Mouse (Mus musculus) heart, embryonic 11.5 days (tissue): ENCODE results near the gene Ugt1a8. TPM values are rescaled to one million over a fixed set of nuclear protein-coding genes. Genes with fewer than 3 reads are reported as not detected.
"Not testable (repeated sequence)": the region's sequence is repeated elsewhere in the genome, so short reads cannot be mapped to it uniquely, and the experiment has no call there.

Source experiments
- ATAC-seq: fragments of 200-750 bp; cut with Nextera tagmentation; replicated peaks from 2 replicates; pipeline ENCODE4 v1.8.0; 2017; ENCODE audit warnings: moderate library complexity; ENCODE audit not compliant: insufficient number of reproducible peaks, low FRiP score, low TSS enrichment
- H3K27ac ChIP-seq: fragments of 300-500 bp; sonication (generic); 2 replicates; pipeline ENCODE4 v1.5.1; 2014; ENCODE audit warnings: mild to moderate bottlenecking, low read depth, low read length
- H3K27me3 ChIP-seq: fragments of 300-500 bp; sonication (generic); 2 replicates; pipeline ENCODE4 v1.6.1; 2014; ENCODE audit warnings: mild to moderate bottlenecking, low read length, mixed read lengths; ENCODE audit not compliant: control insufficient read depth, insufficient read depth
- H3K36me3 ChIP-seq: fragments of 300-500 bp; sonication (generic); 2 replicates; pipeline ENCODE4 v1.6.1; 2014; ENCODE audit warnings: mild to moderate bottlenecking, low read length, moderate library complexity, mixed read lengths; ENCODE audit not compliant: control insufficient read depth, insufficient read depth
- H3K4me1 ChIP-seq: fragments of 300-500 bp; sonication (generic); 2 replicates; pipeline ENCODE4 v1.6.1; 2014; ENCODE audit warnings: low read length; ENCODE audit not compliant: control insufficient read depth, insufficient read depth
- H3K4me2 ChIP-seq: fragments of 300-500 bp; sonication (generic); 2 replicates; pipeline ENCODE4 v1.6.1; 2014; ENCODE audit warnings: mild to moderate bottlenecking, moderate library complexity
- H3K4me3 ChIP-seq: fragments of 300-500 bp; sonication (generic); 2 replicates; pipeline ENCODE4 v1.5.1; 2014; ENCODE audit warnings: low read depth, low read length
- H3K9ac ChIP-seq: fragments of 300-500 bp; sonication (generic); 2 replicates; pipeline ENCODE4 v1.6.1; 2014; ENCODE audit warnings: mild to moderate bottlenecking, low read depth, low read length, moderate library complexity
- H3K9me3 ChIP-seq: fragments of 300-500 bp; sonication (generic); replicated peaks from 2 replicates; pipeline ENCODE4 v1.6.1; 2016; ENCODE audit warnings: low read length; ENCODE audit not compliant: control insufficient read depth
- WGBS: fragments of 180-500 bp; shearing (Covaris S2); extraction: QIAGEN DNeasy Blood & Tissue Kit; methylation state at CpG from one replicate; pipeline ENCODE4 v1.1.7; 2014; ENCODE audit not compliant: insufficient replicate concordance; 5-methylcytosine and 5-hydroxymethylcytosine counted together
- polyA plus RNA-seq: library from polyadenylated mRNA; unstranded; fragments of >200 nt; fragmentation: Nextera tagmentation; extraction: Ambion mirVana; gene quantifications from 2 replicates; pipeline ENCODE4 v1.2.1, GENCODE M21; 2014

The Ugt1a8 gene
- not detected in 2 replicates for polyA plus RNA-seq

- H3K4me3 ChIP-seq, result no peak within 1 kb of the TSS
- H3K4me2 ChIP-seq, result no peak within 1 kb of the TSS
- H3K9me3 ChIP-seq, result no peaks in the 10 kb centered on the region
- 55% methylated on average over 3 of the region's 3 CpGs for WGBS
- no peaks in the 10 kb centered on the region for H3K36me3 ChIP-seq
- H3K4me1 ChIP-seq, result no peaks in the 10 kb centered on the region
- H3K9ac ChIP-seq, result no peak within 1 kb of the TSS
- H3K27ac ChIP-seq, result no peak within 1 kb of the TSS
- no peak for ATAC-seq
- H3K27me3 ChIP-seq, result no peaks in the 10 kb centered on the region
Observed at GRCm38 (mm10) chr1:88087513-88087912, at the start of gene Ugt1a8. TSS of gene Ugt1a8 (plus strand) at chr1:88087813.

GRCm38 (mm10) chr1:88043044-88043443 lies 44.6 kb upstream of the Ugt1a8 start:
- H3K4me1 ChIP-seq, H3K27ac ChIP-seq, H3K9me3 ChIP-seq, H3K36me3 ChIP-seq, H3K27me3 ChIP-seq, H3K4me3 ChIP-seq, H3K9ac ChIP-seq, H3K4me2 ChIP-seq, ATAC-seq: not testable (repeated sequence)
- 63% methylated on average over 1 of the region's 2 CpGs for WGBS

GRCm38 (mm10) chr1:88044832-88045437 lies 42.7 kb upstream of the Ugt1a8 start:
- not testable (repeated sequence) for H3K9ac ChIP-seq, H3K4me1 ChIP-seq, H3K4me2 ChIP-seq, ATAC-seq, H3K27ac ChIP-seq, H3K9me3 ChIP-seq, H3K4me3 ChIP-seq, H3K27me3 ChIP-seq, H3K36me3 ChIP-seq
- WGBS, result 77% methylated on average over 3 of the region's 5 CpGs

GRCm38 (mm10) chr1:88047408-88047807 lies 40.2 kb upstream of the Ugt1a8 start:
- WGBS, result 74% methylated on average over 2 of the region's 2 CpGs
- H3K4me3 ChIP-seq, H3K4me2 ChIP-seq, H3K36me3 ChIP-seq, H3K27me3 ChIP-seq, H3K27ac ChIP-seq, H3K4me1 ChIP-seq, H3K9ac ChIP-seq, ATAC-seq, H3K9me3 ChIP-seq: not testable (repeated sequence)

GRCm38 (mm10) chr1:88055088-88055487 lies 32.5 kb upstream of the Ugt1a8 start, which contains the start of gene Ugt1a10:
TSS of gene Ugt1a10 (plus strand) at chr1:88055388.
- H3K4me1 ChIP-seq, result no peaks in the 10 kb centered on the region
- no peak within 1 kb of the TSS for H3K9ac ChIP-seq
- ATAC-seq, result no peak
- no peaks in the 10 kb centered on the region for H3K36me3 ChIP-seq
- no peak within 1 kb of the TSS for H3K4me3 ChIP-seq
- WGBS, result 62% methylated on average over 1 of the region's 1 CpGs
- H3K27ac ChIP-seq, result no peak within 1 kb of the TSS
- no peak within 1 kb of the TSS for H3K4me2 ChIP-seq
- H3K9me3 ChIP-seq, result no peaks in the 10 kb centered on the region
- no peaks in the 10 kb centered on the region for H3K27me3 ChIP-seq

- ATAC-seq, H3K4me1 ChIP-seq: not testable (repeated sequence)
- WGBS, result 71% methylated on average over 1 of the region's 2 CpGs
Observed at GRCm38 (mm10) chr1:88066472-88067102, 21.0 kb upstream of the Ugt1a8 start.

GRCm38 (mm10) chr1:88070495-88070894 lies 17.1 kb upstream of the Ugt1a8 start, which contains the start of gene Ugt1a9:
TSS of gene Ugt1a9 (plus strand) at chr1:88070800.
- 65% methylated on average over 2 of the region's 2 CpGs for WGBS
- no peaks in the 10 kb centered on the region for H3K27me3 ChIP-seq
- ATAC-seq, result no peak

More at GRCm38 (mm10) chr1:88066472-88067102, 21.0 kb upstream of the Ugt1a8 start:
- H3K9ac ChIP-seq, H3K4me2 ChIP-seq, H3K36me3 ChIP-seq, H3K27ac ChIP-seq, H3K27me3 ChIP-seq, H3K9me3 ChIP-seq, H3K4me3 ChIP-seq: not testable (repeated sequence)

GRCm38 (mm10) chr1:88070902-88071301 lies 16.7 kb upstream of the Ugt1a8 start:
- Histone ChIP-seq H3K27ac (no peak overlapping the region), H3K4me1 (no peaks in the 10 kb centered on the region), H3K36me3 (no peaks in the 10 kb centered on the region), H3K9me3 (no peaks in the 10 kb centered on the region), H3K27me3 (no peaks in the 10 kb centered on the region), H3K4me3 (no peak overlapping the region), H3K9ac (no peak overlapping the region), H3K4me2 (no peak overlapping the region)
- ATAC-seq, result no peak
- WGBS, result 68% methylated on average over 4 of the region's 4 CpGs

More at GRCm38 (mm10) chr1:88070495-88070894, 17.1 kb upstream of the Ugt1a8 start, which contains the start of gene Ugt1a9:
- Histone ChIP-seq H3K4me3 (no peak within 1 kb of the TSS), H3K4me1 (no peaks in the 10 kb centered on the region), H3K4me2 (no peak within 1 kb of the TSS), H3K9me3 (no peaks in the 10 kb centered on the region), H3K36me3 (no peaks in the 10 kb centered on the region), H3K9ac (no peak within 1 kb of the TSS), H3K27ac (no peak within 1 kb of the TSS)

- no peaks in the 10 kb centered on the region for H3K27me3 ChIP-seq
- H3K4me3 ChIP-seq, result no peak overlapping the region
- 78% methylated on average over 2 of the region's 2 CpGs for WGBS
- H3K4me2 ChIP-seq, result no peak overlapping the region
- H3K9me3 ChIP-seq, result no peaks in the 10 kb centered on the region
- no peak overlapping the region for H3K9ac ChIP-seq
- no peaks in the 10 kb centered on the region for H3K36me3 ChIP-seq
- no peaks in the 10 kb centered on the region for H3K4me1 ChIP-seq
- ATAC-seq, result no peak
- H3K27ac ChIP-seq, result no peak overlapping the region
Observed at GRCm38 (mm10) chr1:88074471-88074870, 13.1 kb upstream of the Ugt1a8 start.
